Comparison of ENCODE assay signal across 15 mouse cellular contexts in genomic region chr3:85973376-85974140, GRCm38 (mm10). TPM values are rescaled to one million over a fixed set of nuclear protein-coding genes. Genes with fewer than 3 reads are reported as not detected.
DNase-seq lines count a peak whose midpoint lies in the region; ATAC-seq and TF ChIP-seq lines count a peak whose summit lies in the region.
"Had no signal": no experiment of that assay in that cellular context is flagged by ENCODE, and none has a peak within 500 bp of the region (broad histone marks: within the 10 kb centered on the region; RNA-seq: fewer than 3 reads in every experiment).

No protein-coding gene starts in this region.

- 83% methylated on average over 10 of the region's 10 CpGs for WGBS in lung, embryonic 15.5 days
- WGBS in intestine, embryonic 16.5 days = 66% methylated on average over 10 of the region's 10 CpGs
- WGBS in small intestine, adult 2 months = 54% methylated on average over 10 of the region's 10 CpGs
- 93% methylated on average over 10 of the region's 10 CpGs for WGBS in thymus, adult 2 months

- H3K9me3 ChIP-seq in lung, embryonic 15.5 days = no peaks in the 10 kb centered on the region
- no peaks in the 10 kb centered on the region for H3K9me3 ChIP-seq in intestine, embryonic 16.5 days (ENCODE audit: control insufficient read depth, low read length)
- H3K9me3 ChIP-seq: embryonic facial prominence, embryonic 12.5 days had no signal

- no peak overlapping the region for H3K9ac ChIP-seq in lung, embryonic 15.5 days
- H3K9ac ChIP-seq in intestine, embryonic 16.5 days (ENCODE audit: low read depth, low read length) = no peak overlapping the region
- H3K9ac ChIP-seq: embryonic facial prominence, embryonic 12.5 days had no signal

- H3K36me3 ChIP-seq in lung, embryonic 15.5 days = no peaks in the 10 kb centered on the region
- no peaks in the 10 kb centered on the region for H3K36me3 ChIP-seq in intestine, embryonic 16.5 days (ENCODE audit: control insufficient read depth, insufficient read depth, low read length)
- peaks cover 3% of the 10 kb centered on the region for H3K36me3 ChIP-seq in small intestine, adult 2 months (ENCODE audit: control insufficient read depth, insufficient read depth, low read length)
- H3K36me3 ChIP-seq in thymus, adult 2 months (ENCODE audit: control insufficient read depth, insufficient read depth, low read length) = no peaks in the 10 kb centered on the region
- H3K36me3 ChIP-seq: embryonic facial prominence, embryonic 12.5 days had no signal

- DNase-seq in lung, postnatal 10 days = no peak
- peak; percentile 42 for DNase-seq in kidney, postnatal 10 days
- no peak for DNase-seq in thymus, adult 2 months
- no peak for DNase-seq in right cerebral cortex, adult 2 months (ENCODE audit: low spot score in 2 of 2)
- DNase-seq in B cell, adult 2 months = no peak
- DNase-seq: adrenal gland, postnatal 10 days; layer of hippocampus, adult 9-11 months; spleen, adult 18-20 months had no signal

- ATAC-seq in lung, embryonic 15.5 days (ENCODE audit: borderline replicate concordance, extremely low read depth, low FRiP score, low TSS enrichment) = no peak
- ATAC-seq in intestine, embryonic 16.5 days = 0 out of 2 replicates have a peak, but pooled peaks have one; percentile 7

- H3K4me3 ChIP-seq in lung, embryonic 15.5 days = peak overlapping the region; percentile 85; the same call in 1 of the 2 replicates
- peak overlapping the region; percentile 85; the same call in 1 of the 2 replicates for H3K4me3 ChIP-seq in intestine, embryonic 16.5 days (ENCODE audit: low read length)
- no peak overlapping the region for H3K4me3 ChIP-seq in small intestine, adult 2 months (ENCODE audit: low read depth, low read length)
- H3K4me3 ChIP-seq in thymus, adult 2 months (ENCODE audit: control insufficient read depth, insufficient read depth, low read length) = no peak overlapping the region
- H3K4me3 ChIP-seq: myocyte had no signal

- TF ChIP-seq POLR2A in small intestine, adult 2 months (IDR thresholded peaks at IDR 0.05; ENCODE audit: low read depth, low read length) = no peak
- no peak for TF ChIP-seq POLR2A in thymus, adult 2 months (IDR thresholded peaks at IDR 0.05; ENCODE audit: control insufficient read depth, extremely low read depth, insufficient read depth, low read length, poor library complexity)

- no peak for TF ChIP-seq CTCF in small intestine, adult 2 months (IDR thresholded peaks at IDR 0.05; ENCODE audit: extremely low read depth, insufficient read length, insufficient replicate concordance, low read depth, low read length)
- no peak for TF ChIP-seq CTCF in thymus, adult 2 months (IDR thresholded peaks at IDR 0.05; ENCODE audit: borderline replicate concordance, control insufficient read depth, extremely low read depth, insufficient read depth, low read length, poor library complexity)

- H3K27ac ChIP-seq in lung, embryonic 15.5 days = no peak overlapping the region
- H3K27ac ChIP-seq in intestine, embryonic 16.5 days (ENCODE audit: low read length) = peak overlapping the region; percentile 60
- peak overlapping the region; percentile 91 for H3K27ac ChIP-seq in small intestine, adult 2 months (ENCODE audit: insufficient read depth, low read depth, low read length)
- H3K27ac ChIP-seq in thymus, adult 2 months (ENCODE audit: control insufficient read depth, insufficient read depth, low read length) = no peak overlapping the region
- H3K27ac ChIP-seq: embryonic facial prominence, embryonic 12.5 days had no signal

- H3K27me3 ChIP-seq in lung, embryonic 15.5 days = no peaks in the 10 kb centered on the region
- H3K27me3 ChIP-seq in intestine, embryonic 16.5 days (replicated peaks; ENCODE audit: control insufficient read depth, insufficient read depth, low read length) = no peaks in the 10 kb centered on the region
- no peaks in the 10 kb centered on the region for H3K27me3 ChIP-seq in small intestine, adult 2 months (ENCODE audit: control insufficient read depth, insufficient read depth, low read length)
- no peaks in the 10 kb centered on the region; the same call in 1 of the 2 replicates for H3K27me3 ChIP-seq in thymus, adult 2 months (ENCODE audit: control insufficient read depth, insufficient read depth, low read length)
- H3K27me3 ChIP-seq: embryonic facial prominence, embryonic 12.5 days had no signal

- peaks cover 43% of the 10 kb centered on the region for H3K4me1 ChIP-seq in lung, embryonic 15.5 days
- H3K4me1 ChIP-seq in intestine, embryonic 16.5 days (ENCODE audit: control insufficient read depth, insufficient read depth, low read length) = peaks cover 21% of the 10 kb centered on the region
- H3K4me1 ChIP-seq in small intestine, adult 2 months (ENCODE audit: control insufficient read depth, insufficient read depth, insufficient read length, low read length) = no peaks in the 10 kb centered on the region; the same call in 1 of the 2 replicates
- no peaks in the 10 kb centered on the region for H3K4me1 ChIP-seq in thymus, adult 2 months (replicated peaks; ENCODE audit: control insufficient read depth, insufficient read depth, low read length)

- peak overlapping the region; percentile 78 for H3K4me2 ChIP-seq in lung, embryonic 15.5 days
- peak overlapping the region; percentile 75 for H3K4me2 ChIP-seq in intestine, embryonic 16.5 days (ENCODE audit: low read depth, low read length)

RNA-seq across cellular contexts. Expression of gene Sh3d19, which starts 2.6 kb away (rescaled TPM):
- 31.8 and 33.0 TPM in 2 replicates for polyA plus RNA-seq in lung, embryonic 15.5 days (2015; fragmentation: Nextera tagmentation; extraction: Ambion mirVana)
- 27.5 and 35.6 TPM in 2 replicates for polyA plus RNA-seq in intestine, embryonic 16.5 days (2015; fragmentation: Nextera tagmentation; extraction: Ambion mirVana)
- polyA plus RNA-seq in small intestine, adult 2 months (2012; rRNA removed) = 90.1 and 205 TPM in 2 replicates
- 8.7 and 10.4 TPM in 2 replicates for polyA plus RNA-seq in thymus, adult 2 months (2012; rRNA removed)

RNA-seq across cellular contexts. Expression of gene Prss48, which starts 28.7 kb away (rescaled TPM):
- not detected in 2 replicates for polyA plus RNA-seq in lung, embryonic 15.5 days (2015; fragmentation: Nextera tagmentation; extraction: Ambion mirVana)
- polyA plus RNA-seq in intestine, embryonic 16.5 days (2015; fragmentation: Nextera tagmentation; extraction: Ambion mirVana) = not detected in 2 replicates
- not detected in 2 replicates for polyA plus RNA-seq in small intestine, adult 2 months (2012; rRNA removed)
- not detected in 2 replicates for polyA plus RNA-seq in thymus, adult 2 months (2012; rRNA removed)
- polyA plus RNA-seq: embryonic facial prominence, embryonic 12.5 days; forebrain, embryonic 11.5 days; limb, embryonic 14.5 days; myocyte had no signal

Comparison
In these comparisons a context has a peak if more than half of its experiments do, and no peak if none do; other contexts are left out.
1. H3K27ac ChIP-seq: peak in intestine, embryonic 16.5 days (single experiment) and small intestine, adult 2 months (single experiment); none in lung, embryonic 15.5 days (single experiment) and thymus, adult 2 months (single experiment).
2. H3K4me3 ChIP-seq: peak in lung, embryonic 15.5 days (single experiment) and intestine, embryonic 16.5 days (single experiment); none in small intestine, adult 2 months (single experiment) and thymus, adult 2 months (single experiment).